In genomic region chr1:39387497-39387896, GRCm38 (mm10) we compare ENCODE assay signal across 12 mouse cellular contexts. TPM values are rescaled to one million over a fixed set of nuclear protein-coding genes. Genes with fewer than 3 reads are reported as not detected.
DNase-seq lines count a peak whose midpoint lies in the region; ATAC-seq and TF ChIP-seq lines count a peak whose summit lies in the region.
"Had no signal": no experiment of that assay in that cellular context is flagged by ENCODE, and none has a peak within 500 bp of the region (broad histone marks: within the 10 kb centered on the region; RNA-seq: fewer than 3 reads in every experiment).

No protein-coding gene starts in this region.

- H3K27ac ChIP-seq in heart, embryonic 12.5 days (ENCODE audit: poor library complexity, severe bottlenecking), result no peak overlapping the region
- H3K27ac ChIP-seq in liver, embryonic 11.5 days (ENCODE audit: low read depth, low read length), result peak overlapping the region; percentile 38; the same call in 1 of the 2 replicates
- 0 out of 2 replicates have a peak overlapping the region, but pooled peaks have one; percentile 11 for H3K27ac ChIP-seq in liver, postnatal 0 days (ENCODE audit: low read depth)
- H3K27ac ChIP-seq: heart, embryonic 15.5 days had no signal

- no peaks in the 10 kb centered on the region for H3K9me3 ChIP-seq in heart, embryonic 12.5 days (replicated peaks)
- H3K9me3 ChIP-seq in liver, embryonic 11.5 days (ENCODE audit: control insufficient read depth, low read length), result no peaks in the 10 kb centered on the region
- no peaks in the 10 kb centered on the region for H3K9me3 ChIP-seq in liver, postnatal 0 days (ENCODE audit: low read length)
- H3K9me3 ChIP-seq: heart, embryonic 15.5 days; megakaryocyte, embryonic 14.5 days had no signal

- TF ChIP-seq EP300 in liver, postnatal 0 days (IDR thresholded peaks at IDR 0.05; ENCODE audit: low read depth), result no peak

- ATAC-seq in heart, embryonic 12.5 days (ENCODE audit: insufficient number of reproducible peaks, low FRiP score), result no peak
- ATAC-seq in liver, embryonic 11.5 days (replicated peaks; ENCODE audit: low FRiP score), result no peak
- no peak for ATAC-seq in liver, postnatal 0 days
- ATAC-seq in megakaryocyte progenitor cell, adult 5-6 weeks (replicated peaks; ENCODE audit: poor library complexity), result no peak
- ATAC-seq: intestine, postnatal 0 days had no signal

- H3K4me3 ChIP-seq in heart, embryonic 12.5 days, result no peak overlapping the region
- H3K4me3 ChIP-seq in liver, embryonic 11.5 days (ENCODE audit: low read depth, low read length), result no peak overlapping the region
- H3K4me3 ChIP-seq in liver, postnatal 0 days (ENCODE audit: low read depth, low read length), result no peak overlapping the region
- H3K4me3 ChIP-seq: erythroblast, embryonic 14.5 days; heart, embryonic 15.5 days; megakaryocyte, embryonic 14.5 days had no signal

- TF ChIP-seq CTCF in liver, postnatal 0 days (IDR thresholded peaks at IDR 0.05; ENCODE audit: low read depth), result no peak

- no peaks in the 10 kb centered on the region; the same call in 1 of the 2 replicates for H3K4me1 ChIP-seq in heart, embryonic 12.5 days (replicated peaks)
- H3K4me1 ChIP-seq in liver, embryonic 11.5 days (replicated peaks; ENCODE audit: control insufficient read depth, insufficient read depth, low read length), result peaks cover 23% of the 10 kb centered on the region
- H3K4me1 ChIP-seq in liver, postnatal 0 days (ENCODE audit: insufficient read depth), result peaks cover 5% of the 10 kb centered on the region
- H3K4me1 ChIP-seq: heart, embryonic 15.5 days had no signal

- WGBS in heart, embryonic 12.5 days, result 76% methylated on average over 4 of the region's 4 CpGs
- WGBS in liver, embryonic 11.5 days, result 86% methylated on average over 4 of the region's 4 CpGs
- WGBS in liver, postnatal 0 days (ENCODE audit: insufficient replicate concordance), result 85% methylated on average over 4 of the region's 4 CpGs

- DNase-seq in heart, adult 11 months, result peak; percentile 97
- DNase-seq in liver, embryonic 11.5 days (ENCODE audit: low spot score), result no peak
- DNase-seq in liver, result no peak
- DNase-seq in gastrocnemius, postnatal 25 days, result peak; percentile 50
- no peak for DNase-seq in liver, postnatal 0 days

- peaks cover 35% of the 10 kb centered on the region for H3K36me3 ChIP-seq in heart, embryonic 12.5 days
- no peaks in the 10 kb centered on the region for H3K36me3 ChIP-seq in liver, embryonic 11.5 days (ENCODE audit: control insufficient read depth, insufficient read depth, low read length)
- H3K36me3 ChIP-seq in liver, postnatal 0 days (replicated peaks; ENCODE audit: insufficient read depth, low read length), result peaks cover 58% of the 10 kb centered on the region
- H3K36me3 ChIP-seq: heart, embryonic 15.5 days had no signal

- H3K27me3 ChIP-seq in heart, embryonic 12.5 days (replicated peaks), result no peaks in the 10 kb centered on the region
- H3K27me3 ChIP-seq in liver, embryonic 11.5 days (replicated peaks; ENCODE audit: control insufficient read depth, insufficient read depth, low read length), result no peaks in the 10 kb centered on the region
- H3K27me3 ChIP-seq in liver, postnatal 0 days (ENCODE audit: insufficient read depth, low read length), result no peaks in the 10 kb centered on the region
- H3K27me3 ChIP-seq: CH12.LX; heart, embryonic 15.5 days had no signal

- no peak overlapping the region for H3K4me2 ChIP-seq in heart, embryonic 12.5 days
- H3K4me2 ChIP-seq in liver, embryonic 11.5 days, result no peak overlapping the region
- no peak overlapping the region for H3K4me2 ChIP-seq in liver, postnatal 0 days (ENCODE audit: low read depth, low read length)
- H3K4me2 ChIP-seq: heart, embryonic 15.5 days had no signal

- no peak overlapping the region for H3K9ac ChIP-seq in heart, embryonic 12.5 days
- H3K9ac ChIP-seq in liver, embryonic 11.5 days (ENCODE audit: low read depth, low read length), result no peak overlapping the region
- no peak overlapping the region for H3K9ac ChIP-seq in liver, postnatal 0 days (replicated peaks)
- H3K9ac ChIP-seq: heart, embryonic 15.5 days had no signal

RNA-seq across cellular contexts. Expression of gene Rpl31, which starts 19.9 kb away (rescaled TPM):
- polyA plus RNA-seq in heart, embryonic 12.5 days (2016; fragmentation: Nextera tagmentation; extraction: Ambion mirVana), result 378 and 396 TPM in 2 replicates
- polyA plus RNA-seq in liver, embryonic 11.5 days (2014; fragmentation: Nextera tagmentation; extraction: Ambion mirVana), result 694 and 768 TPM in 2 replicates
- 100 to 1,000 TPM; 500 to 523 TPM for total RNA-seq in gastrocnemius, postnatal 25 days (2021)
- 306 and 334 TPM in 2 replicates for polyA plus RNA-seq in liver, postnatal 0 days (2015; fragmentation: Nextera tagmentation; extraction: Ambion mirVana)
- total RNA-seq in megakaryocyte progenitor cell, adult 5-6 weeks (2015), result 2,167 and 2,499 TPM in 2 replicates
- total RNA-seq in megakaryocyte progenitor cell, adult 5-6 weeks (2017), result 497 and 660 TPM in 2 replicates

Comparison
In these comparisons a context has a peak if more than half of its experiments do, and no peak if none do; other contexts are left out.
1. DNase-seq: peak in heart, adult 11 months (single experiment) and gastrocnemius, postnatal 25 days (single experiment); none in liver, embryonic 11.5 days (single experiment), liver (single experiment) and liver, postnatal 0 days (single experiment).